Mouse (Mus musculus): ENCODE data around the gene Commd3. TPM values are rescaled to one million over a fixed set of nuclear protein-coding genes. Genes with fewer than 3 reads are reported as not detected.

The Commd3 gene
- polyA plus RNA-seq, 1 experiment, result 141 TPM

- H3K79me2 ChIP-seq (ENCODE audit: control insufficient read depth, insufficient read depth), result no peaks in the 10 kb centered on the region
- no peak overlapping the region for H3K4me3 ChIP-seq (ENCODE audit: insufficient read depth, poor library complexity, severe bottlenecking)
- H3K79me3 ChIP-seq (ENCODE audit: low read depth), result no peaks in the 10 kb centered on the region
- no peaks in the 10 kb centered on the region for H3K27me3 ChIP-seq (ENCODE audit: control insufficient read depth, insufficient read depth, insufficient read length)
- no peak overlapping the region for H3ac ChIP-seq (ENCODE audit: control insufficient read depth, insufficient read length, low read depth)
- H3K36me3 ChIP-seq (ENCODE audit: control insufficient read depth, insufficient read depth), result no peaks in the 10 kb centered on the region
- TF ChIP-seq CTCF (IDR thresholded peaks at IDR 0.05; ENCODE audit: control insufficient read depth, insufficient read depth, insufficient read length), result no peak
- no peak for TF ChIP-seq MYOD1 (IDR thresholded peaks at IDR 0.05; ENCODE audit: control insufficient read depth, insufficient read length, low read depth)
- no peak for TF ChIP-seq USF1 (IDR thresholded peaks at IDR 0.05; ENCODE audit: low read depth)
- TF ChIP-seq CEBPB (IDR thresholded peaks at IDR 0.05; ENCODE audit: low read depth), result no peak
- no peak for TF ChIP-seq MAX (IDR thresholded peaks at IDR 0.05)
- no peak for TF ChIP-seq FOSL1 (IDR thresholded peaks at IDR 0.05; ENCODE audit: insufficient read depth, low read length, poor library complexity, severe bottlenecking)
- TF ChIP-seq MYOG (IDR thresholded peaks at IDR 0.05; ENCODE audit: control insufficient read depth, extremely low read depth, insufficient read length), result no peak
Observed at GRCm38 (mm10) chr2:18713071-18713470, 40.9 kb downstream of the Commd3 start.

DNA sequence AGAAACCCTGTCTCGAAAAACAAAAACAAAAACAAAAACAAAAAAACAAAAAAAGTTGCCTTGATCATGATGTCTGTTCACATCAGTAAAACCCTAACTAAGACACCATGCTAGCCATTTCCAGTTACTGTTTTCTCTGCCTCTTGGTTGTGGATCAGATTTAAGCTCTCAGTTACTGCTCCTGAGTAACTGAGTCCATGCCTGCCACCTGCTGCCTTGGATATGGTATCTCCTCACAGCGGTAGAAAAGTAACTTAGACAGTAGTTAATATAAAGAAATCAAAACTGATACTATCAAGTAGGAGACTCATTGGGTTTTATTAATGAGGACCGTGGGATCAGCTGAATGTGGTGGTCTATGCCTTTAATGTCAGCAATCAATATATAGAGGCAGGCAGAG is 42.2 kb downstream of the Commd3 start:
- TF ChIP-seq FOSL1 (IDR thresholded peaks at IDR 0.05; ENCODE audit: insufficient read depth, low read length, poor library complexity, severe bottlenecking), result no peak
- no peak for TF ChIP-seq MAX (IDR thresholded peaks at IDR 0.05)
- TF ChIP-seq USF1 (IDR thresholded peaks at IDR 0.05; ENCODE audit: low read depth), result no peak
- no peak for TF ChIP-seq CEBPB (IDR thresholded peaks at IDR 0.05; ENCODE audit: low read depth)
- no peak for TF ChIP-seq MYOD1 (IDR thresholded peaks at IDR 0.05; ENCODE audit: control insufficient read depth, insufficient read length, low read depth)
- TF ChIP-seq MYOG (IDR thresholded peaks at IDR 0.05; ENCODE audit: control insufficient read depth, extremely low read depth, insufficient read length), result no peak
- TF ChIP-seq CTCF (IDR thresholded peaks at IDR 0.05; ENCODE audit: control insufficient read depth, insufficient read depth, insufficient read length), result no peak
- Histone ChIP-seq H3K79me2 (ENCODE audit: control insufficient read depth, insufficient read depth) (no peaks in the 10 kb centered on the region), H3K36me3 (ENCODE audit: control insufficient read depth, insufficient read depth) (no peaks in the 10 kb centered on the region), H3ac (ENCODE audit: control insufficient read depth, insufficient read length, low read depth) (no peak overlapping the region), H3K79me3 (ENCODE audit: low read depth) (no peaks in the 10 kb centered on the region), H3K4me3 (ENCODE audit: insufficient read depth, poor library complexity, severe bottlenecking) (no peak overlapping the region), H3K27me3 (ENCODE audit: control insufficient read depth, insufficient read depth, insufficient read length) (no peaks in the 10 kb centered on the region)

DNA sequence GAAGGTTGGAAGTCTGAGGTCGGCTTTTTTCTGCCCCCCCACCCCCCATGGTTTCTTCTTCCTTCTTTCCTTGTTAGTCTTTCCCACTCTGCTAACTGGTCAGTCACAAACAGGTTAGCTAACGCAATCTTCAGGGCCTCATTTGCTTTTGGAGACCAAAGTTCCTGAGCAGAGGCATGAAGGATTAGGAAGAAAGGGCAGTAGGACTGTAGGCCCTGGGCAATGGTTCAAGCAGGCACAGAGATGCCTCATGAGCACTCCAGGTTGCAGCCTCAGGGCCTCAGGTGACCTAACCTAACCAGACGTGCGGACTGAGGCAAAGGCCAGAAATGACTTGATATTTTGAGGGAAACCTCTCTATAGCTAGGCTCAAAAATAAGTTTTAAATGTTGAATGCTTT is 46.3 kb downstream of the Commd3 start:
- no peaks in the 10 kb centered on the region for H3K79me2 ChIP-seq (ENCODE audit: control insufficient read depth, insufficient read depth)
- no peak overlapping the region for H3ac ChIP-seq (ENCODE audit: control insufficient read depth, insufficient read length, low read depth)
- no peak overlapping the region for H3K4me3 ChIP-seq (ENCODE audit: insufficient read depth, poor library complexity, severe bottlenecking)
- TF ChIP-seq MAX (IDR thresholded peaks at IDR 0.05) (no peak), CEBPB (IDR thresholded peaks at IDR 0.05; ENCODE audit: low read depth) (no peak), USF1 (IDR thresholded peaks at IDR 0.05; ENCODE audit: low read depth) (no peak), CTCF (IDR thresholded peaks at IDR 0.05; ENCODE audit: control insufficient read depth, insufficient read depth, insufficient read length) (no peak), FOSL1 (IDR thresholded peaks at IDR 0.05; ENCODE audit: insufficient read depth, low read length, poor library complexity, severe bottlenecking) (no peak), MYOD1 (IDR thresholded peaks at IDR 0.05; ENCODE audit: control insufficient read depth, insufficient read length, low read depth) (no peak), MYOG (IDR thresholded peaks at IDR 0.05; ENCODE audit: control insufficient read depth, extremely low read depth, insufficient read length) (no peak)
- H3K36me3 ChIP-seq (ENCODE audit: control insufficient read depth, insufficient read depth), result no peaks in the 10 kb centered on the region
- H3K27me3 ChIP-seq (ENCODE audit: control insufficient read depth, insufficient read depth, insufficient read length), result no peaks in the 10 kb centered on the region
- no peaks in the 10 kb centered on the region for H3K79me3 ChIP-seq (ENCODE audit: low read depth)

- no peaks in the 10 kb centered on the region for H3K79me3 ChIP-seq (ENCODE audit: low read depth)
- TF ChIP-seq CTCF (IDR thresholded peaks at IDR 0.05; ENCODE audit: control insufficient read depth, insufficient read depth, insufficient read length), result no peak
- no peaks in the 10 kb centered on the region for H3K27me3 ChIP-seq (ENCODE audit: control insufficient read depth, insufficient read depth, insufficient read length)
- H3ac ChIP-seq (ENCODE audit: control insufficient read depth, insufficient read length, low read depth), result no peak overlapping the region
- no peaks in the 10 kb centered on the region for H3K36me3 ChIP-seq (ENCODE audit: control insufficient read depth, insufficient read depth)
- H3K4me3 ChIP-seq (ENCODE audit: insufficient read depth, poor library complexity, severe bottlenecking), result no peak overlapping the region
- no peaks in the 10 kb centered on the region for H3K79me2 ChIP-seq (ENCODE audit: control insufficient read depth, insufficient read depth)
Observed at GRCm38 (mm10) chr2:18722208-18722830, 50.1 kb downstream of the Commd3 start.

GRCm38 (mm10) chr2:18724462-18724861 is 52.3 kb downstream of the Commd3 start:
- TF ChIP-seq CTCF (IDR thresholded peaks at IDR 0.05; ENCODE audit: control insufficient read depth, insufficient read depth, insufficient read length), result no peak
- no peak for TF ChIP-seq MAX (IDR thresholded peaks at IDR 0.05)
- no peak for TF ChIP-seq USF1 (IDR thresholded peaks at IDR 0.05; ENCODE audit: low read depth)
- no peak for TF ChIP-seq MYOG (IDR thresholded peaks at IDR 0.05; ENCODE audit: control insufficient read depth, extremely low read depth, insufficient read length)
- TF ChIP-seq FOSL1 (IDR thresholded peaks at IDR 0.05; ENCODE audit: insufficient read depth, low read length, poor library complexity, severe bottlenecking), result no peak
- no peak for TF ChIP-seq MYOD1 (IDR thresholded peaks at IDR 0.05; ENCODE audit: control insufficient read depth, insufficient read length, low read depth)
- no peak for TF ChIP-seq CEBPB (IDR thresholded peaks at IDR 0.05; ENCODE audit: low read depth)

More at GRCm38 (mm10) chr2:18724462-18724861, 52.3 kb downstream of the Commd3 start:
- Histone ChIP-seq H3K79me3 (ENCODE audit: low read depth) (no peaks in the 10 kb centered on the region), H3K4me3 (ENCODE audit: insufficient read depth, poor library complexity, severe bottlenecking) (no peak overlapping the region), H3K36me3 (ENCODE audit: control insufficient read depth, insufficient read depth) (no peaks in the 10 kb centered on the region), H3ac (ENCODE audit: control insufficient read depth, insufficient read length, low read depth) (no peak overlapping the region), H3K79me2 (ENCODE audit: control insufficient read depth, insufficient read depth) (no peaks in the 10 kb centered on the region), H3K27me3 (ENCODE audit: control insufficient read depth, insufficient read depth, insufficient read length) (no peaks in the 10 kb centered on the region)

Other genes with a start within 250 kb of the Commd3 start
- 22.3 TPM for gene Bmi1, start 4.6 kb downstream of the Commd3 start, polyA plus RNA-seq (2012; fragmentation: generic; extraction: Trizol)
- gene Spag6, start 21.6 kb downstream of the Commd3 start, polyA plus RNA-seq (2012; fragmentation: generic; extraction: Trizol), result 0.14 TPM

Measured in C2C12 (cell line).